Mouse (Mus musculus): ENCODE measurements around the gene Khsrp. TPM values are rescaled to one million over a fixed set of nuclear protein-coding genes. Genes with fewer than 3 reads are reported as not detected.

Gene Khsrp
- 42.5 TPM for polyA plus RNA-seq (2012; fragmentation: generic; extraction: Trizol)

GRCm38 (mm10) chr17:57030931-57031660 is at the start of gene Khsrp:
Gene Khsrp, minus strand, starts transcription at chr17:57031522.
- Histone ChIP-seq H3ac (ENCODE audit: control insufficient read depth, insufficient read length) (peak within 1 kb of the TSS; percentile 63), H3K79me2 (ENCODE audit: control insufficient read depth, insufficient read depth) (peaks cover 42% of the 10 kb centered on the region), H3K27me3 (ENCODE audit: control insufficient read depth, insufficient read depth, insufficient read length) (no peaks in the 10 kb centered on the region), H3K4me2 (ENCODE audit: low read depth) (peak within 1 kb of the TSS; percentile 95), H3K36me3 (ENCODE audit: control insufficient read depth, insufficient read depth) (peaks cover 9% of the 10 kb centered on the region), H3K4me3 (peak within 1 kb of the TSS; percentile 68)
- TF ChIP-seq MYOG (IDR thresholded peaks at IDR 0.05; ENCODE audit: control insufficient read depth in 1 of 3, insufficient read depth in 1 of 3, insufficient read length in 2 of 3, low read depth in 2 of 3) (peak in 1 of 3 experiments; percentile 5), MAX (IDR thresholded peaks at IDR 0.05; ENCODE audit: low read depth) (no peak), TCF3 (IDR thresholded peaks at IDR 0.05; ENCODE audit: insufficient read length, low read depth) (no peak), POLR2AphosphoS2 (IDR thresholded peaks at IDR 0.05; ENCODE audit: insufficient read length, low read depth) (peak; percentile 81), SRF (IDR thresholded peaks at IDR 0.05; ENCODE audit: control insufficient read depth, insufficient read length, low read depth) (peak; percentile 15), TCF12 (IDR thresholded peaks at IDR 0.05; ENCODE audit: insufficient read depth, poor library complexity, severe bottlenecking) (no peak), CEBPB (IDR thresholded peaks at IDR 0.05; ENCODE audit: insufficient read depth, poor library complexity, severe bottlenecking) (no peak), POLR2A (IDR thresholded peaks at IDR 0.05; ENCODE audit: insufficient read length, low read depth) (peak; percentile 93), REST (IDR thresholded peaks at IDR 0.05; ENCODE audit: insufficient read depth, insufficient read length) (peak; percentile 3), MYOD1 (IDR thresholded peaks at IDR 0.05; ENCODE audit: control insufficient read depth in 1 of 3, insufficient read length in 2 of 3, low read depth in 2 of 3) (peak in 1 of 3 experiments; percentile 10), USF1 (IDR thresholded peaks at IDR 0.05; ENCODE audit: low read depth) (peak; percentile 7), E2F4 (IDR thresholded peaks at IDR 0.05; ENCODE audit: insufficient read depth) (no peak)

- peaks cover 42% of the 10 kb centered on the region for H3K27me3 ChIP-seq (ENCODE audit: control insufficient read depth, insufficient read depth, insufficient read length)
These were observed 48.6 kb upstream of the Khsrp start for GRCm38 (mm10) chr17:57079919-57080318.

GRCm38 (mm10) chr17:57078336-57078735 is 47.0 kb upstream of the Khsrp start, which contains the start of gene Dennd1c:
Gene Dennd1c, minus strand, starts transcription at chr17:57078514.
- TF ChIP-seq TCF12 (IDR thresholded peaks at IDR 0.05; ENCODE audit: insufficient read depth, poor library complexity, severe bottlenecking) (no peak), MYOG (IDR thresholded peaks at IDR 0.05; ENCODE audit: control insufficient read depth in 1 of 3, insufficient read depth in 1 of 3, insufficient read length in 2 of 3, low read depth in 2 of 3) (no peak), E2F4 (IDR thresholded peaks at IDR 0.05; ENCODE audit: insufficient read depth) (no peak)

More at GRCm38 (mm10) chr17:57079919-57080318, 48.6 kb upstream of the Khsrp start:
- Histone ChIP-seq H3K4me2 (ENCODE audit: low read depth) (no peak overlapping the region), H3K79me2 (ENCODE audit: control insufficient read depth, insufficient read depth) (no peaks in the 10 kb centered on the region), H3K36me3 (ENCODE audit: control insufficient read depth, insufficient read depth) (no peaks in the 10 kb centered on the region), H3K4me3 (no peak overlapping the region), H3ac (ENCODE audit: control insufficient read depth, insufficient read length) (no peak overlapping the region)
- TF ChIP-seq CEBPB (IDR thresholded peaks at IDR 0.05; ENCODE audit: insufficient read depth, poor library complexity, severe bottlenecking) (no peak), POLR2AphosphoS2 (IDR thresholded peaks at IDR 0.05; ENCODE audit: insufficient read length, low read depth) (no peak), REST (IDR thresholded peaks at IDR 0.05; ENCODE audit: insufficient read depth, insufficient read length) (no peak)

GRCm38 (mm10) chr17:57076916-57077315 is 45.6 kb upstream of the Khsrp start:
- Histone ChIP-seq H3K4me2 (ENCODE audit: low read depth) (no peak overlapping the region), H3K79me2 (ENCODE audit: control insufficient read depth, insufficient read depth) (no peaks in the 10 kb centered on the region), H3K36me3 (ENCODE audit: control insufficient read depth, insufficient read depth) (no peaks in the 10 kb centered on the region), H3ac (ENCODE audit: control insufficient read depth, insufficient read length) (no peak overlapping the region), H3K4me3 (no peak overlapping the region), H3K27me3 (ENCODE audit: control insufficient read depth, insufficient read depth, insufficient read length) (peaks cover 46% of the 10 kb centered on the region)
- no peak for TF ChIP-seq SRF (IDR thresholded peaks at IDR 0.05; ENCODE audit: control insufficient read depth, insufficient read length, low read depth)
- no peak for TF ChIP-seq MYOD1 (IDR thresholded peaks at IDR 0.05; ENCODE audit: control insufficient read depth in 1 of 3, insufficient read length in 2 of 3, low read depth in 2 of 3)
- TF ChIP-seq POLR2AphosphoS2 (IDR thresholded peaks at IDR 0.05; ENCODE audit: insufficient read length, low read depth): no peak
- TF ChIP-seq USF1 (IDR thresholded peaks at IDR 0.05; ENCODE audit: low read depth): no peak
- TF ChIP-seq MYOG (IDR thresholded peaks at IDR 0.05; ENCODE audit: control insufficient read depth in 1 of 3, insufficient read depth in 1 of 3, insufficient read length in 2 of 3, low read depth in 2 of 3): no peak
- TF ChIP-seq E2F4 (IDR thresholded peaks at IDR 0.05; ENCODE audit: insufficient read depth): no peak
- TF ChIP-seq TCF12 (IDR thresholded peaks at IDR 0.05; ENCODE audit: insufficient read depth, poor library complexity, severe bottlenecking): no peak
- no peak for TF ChIP-seq CEBPB (IDR thresholded peaks at IDR 0.05; ENCODE audit: insufficient read depth, poor library complexity, severe bottlenecking)
- no peak for TF ChIP-seq POLR2A (IDR thresholded peaks at IDR 0.05; ENCODE audit: insufficient read length, low read depth)
- no peak for TF ChIP-seq REST (IDR thresholded peaks at IDR 0.05; ENCODE audit: insufficient read depth, insufficient read length)
- TF ChIP-seq TCF3 (IDR thresholded peaks at IDR 0.05; ENCODE audit: insufficient read length, low read depth): no peak
- no peak for TF ChIP-seq MAX (IDR thresholded peaks at IDR 0.05; ENCODE audit: low read depth)

More at GRCm38 (mm10) chr17:57078336-57078735, 47.0 kb upstream of the Khsrp start, which contains the start of gene Dennd1c:
- Histone ChIP-seq H3K36me3 (ENCODE audit: control insufficient read depth, insufficient read depth) (no peaks in the 10 kb centered on the region), H3K4me3 (no peak within 1 kb of the TSS), H3K79me2 (ENCODE audit: control insufficient read depth, insufficient read depth) (no peaks in the 10 kb centered on the region), H3K27me3 (ENCODE audit: control insufficient read depth, insufficient read depth, insufficient read length) (peaks cover 38% of the 10 kb centered on the region), H3K4me2 (ENCODE audit: low read depth) (no peak within 1 kb of the TSS), H3ac (ENCODE audit: control insufficient read depth, insufficient read length) (no peak within 1 kb of the TSS)

DNA sequence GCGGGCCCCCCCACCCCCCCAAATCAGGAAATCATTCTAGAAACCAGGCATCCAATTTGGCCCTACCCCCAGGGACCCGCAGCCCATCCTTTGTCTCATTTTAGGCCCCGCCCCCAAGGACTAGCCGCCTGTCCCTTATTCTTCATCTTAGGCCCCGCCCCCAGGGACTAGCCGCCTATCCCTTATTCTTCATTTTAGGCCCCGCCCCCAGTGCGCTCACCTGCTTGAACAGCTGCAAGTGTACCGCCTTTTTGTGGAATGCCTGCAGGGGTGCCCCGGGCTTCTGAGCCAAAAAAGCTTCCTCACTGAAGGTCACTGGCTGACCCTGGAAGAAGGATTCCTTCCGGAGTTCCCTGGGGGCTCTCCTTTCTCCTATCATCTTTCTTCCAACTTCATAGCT is 39.4 kb upstream of the Khsrp start:
- H3K4me2 ChIP-seq (ENCODE audit: low read depth): no peak overlapping the region
- H3K36me3 ChIP-seq (ENCODE audit: control insufficient read depth, insufficient read depth): no peaks in the 10 kb centered on the region
- H3K27me3 ChIP-seq (ENCODE audit: control insufficient read depth, insufficient read depth, insufficient read length): peaks cover 66% of the 10 kb centered on the region
- no peaks in the 10 kb centered on the region for H3K79me2 ChIP-seq (ENCODE audit: control insufficient read depth, insufficient read depth)
- H3K4me3 ChIP-seq: no peak overlapping the region
- TF ChIP-seq TCF3 (IDR thresholded peaks at IDR 0.05; ENCODE audit: insufficient read length, low read depth) (no peak), MYOD1 (IDR thresholded peaks at IDR 0.05; ENCODE audit: control insufficient read depth in 1 of 3, insufficient read length in 2 of 3, low read depth in 2 of 3) (peak in 1 of 3 experiments; percentile 9), MYOG (IDR thresholded peaks at IDR 0.05; ENCODE audit: control insufficient read depth in 1 of 3, insufficient read depth in 1 of 3, insufficient read length in 2 of 3, low read depth in 2 of 3) (peak in 1 of 3 experiments; percentile 53)
- H3ac ChIP-seq (ENCODE audit: control insufficient read depth, insufficient read length): no peak overlapping the region
